Mouse (Mus musculus): Measurements from ENCODE around the gene Kcna7. TPM values are rescaled to one million over a fixed set of nuclear protein-coding genes. Genes with fewer than 3 reads are reported as not detected.
A peak's percentile ranks its signal among the peaks of the same experiment; 100 is the strongest.
"Not testable (repeated sequence)": the region's sequence is repeated elsewhere in the genome, so short reads cannot be mapped to it uniquely, and the experiment has no call there.

Kcna7 gene
- 0.06 TPM in 1 of 2 replicates, not detected in the other for polyA plus RNA-seq (2012; rRNA removed)

- peak in 1 of 2 experiments; percentile 84 for DNase-seq (ENCODE audit: extremely low spot score in 1 of 2, low spot score in 1 of 2)
These were observed at the start of gene Kcna7 for GRCm38 (mm10) chr7:45405091-45406075. TSS of gene Kcna7 (plus strand) at chr7:45405653.

- no peak for DNase-seq (ENCODE audit: extremely low spot score in 1 of 2, low spot score in 1 of 2)
These were observed 49.4 kb upstream of the Kcna7 start for GRCm38 (mm10) chr7:45356087-45356486.

- not testable (repeated sequence) for DNase-seq (ENCODE audit: extremely low spot score in 1 of 2, low spot score in 1 of 2)
These were observed 46.4 kb upstream of the Kcna7 start for GRCm38 (mm10) chr7:45359081-45359480.

DNA sequence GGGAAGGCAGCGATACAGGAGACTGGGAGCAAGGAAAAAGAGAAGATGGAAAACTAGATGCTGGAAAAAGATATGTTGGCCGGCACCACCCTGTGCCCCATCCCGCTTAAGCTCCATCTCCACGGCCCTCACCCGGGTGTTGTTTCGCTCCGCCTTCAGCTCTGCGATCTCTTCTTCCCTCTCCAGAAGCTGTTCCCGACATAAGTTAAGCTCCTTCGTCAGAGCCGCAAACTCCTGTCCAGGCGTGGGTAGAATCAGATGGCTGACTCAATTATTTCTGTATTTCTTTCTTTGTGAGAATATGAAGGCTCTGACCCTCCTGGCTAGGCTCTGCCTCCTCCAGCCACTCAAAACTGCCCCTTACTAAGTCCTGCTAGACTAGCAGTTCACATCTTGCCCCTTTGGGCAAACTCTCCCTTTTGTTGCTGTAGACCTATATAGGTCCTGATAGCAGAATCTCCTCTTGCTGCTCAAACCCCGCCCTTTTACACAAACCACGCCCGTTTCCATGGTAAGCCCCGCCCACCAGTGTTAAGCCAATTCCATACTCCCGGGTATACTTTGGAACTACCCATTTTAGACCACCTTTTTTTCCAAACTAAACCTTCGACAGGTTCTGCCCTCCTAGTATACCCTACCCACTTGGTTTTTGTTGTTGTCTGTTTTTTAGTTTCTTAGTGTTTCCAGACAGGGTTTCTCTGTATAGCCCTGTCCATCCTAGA, 44.9 kb upstream of the Kcna7 start:
- peak in 1 of 2 experiments; percentile 55 for DNase-seq (ENCODE audit: extremely low spot score in 1 of 2, low spot score in 1 of 2)

- peak in 1 of 2 experiments; percentile 85 for DNase-seq (ENCODE audit: extremely low spot score in 1 of 2, low spot score in 1 of 2)
These were observed 44.1 kb upstream of the Kcna7 start for GRCm38 (mm10) chr7:45361243-45361804.

DNA sequence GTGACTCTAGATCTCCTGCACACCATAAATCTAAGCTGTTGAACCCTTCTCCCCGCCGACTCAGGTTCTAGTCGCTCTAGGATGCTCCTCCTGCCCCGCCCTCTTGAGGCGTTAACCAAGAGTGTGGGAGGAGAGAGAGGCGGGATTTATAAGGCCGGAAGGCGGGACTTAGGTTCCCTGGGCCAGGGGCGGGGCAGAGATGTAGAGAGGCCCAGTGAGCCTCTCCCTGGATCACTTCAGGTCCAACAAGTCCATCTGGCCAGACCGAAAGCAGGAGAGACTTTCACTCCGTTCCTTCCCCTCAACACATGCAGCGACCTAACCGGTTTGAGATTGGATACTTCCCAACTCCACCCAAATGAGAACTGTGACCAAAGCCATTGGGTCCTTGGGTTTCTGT, 42.7 kb upstream of the Kcna7 start:
- DNase-seq (ENCODE audit: extremely low spot score in 1 of 2, low spot score in 1 of 2): peak in 1 of 2 experiments; percentile 51

GRCm38 (mm10) chr7:45363983-45364382, 41.5 kb upstream of the Kcna7 start:
- DNase-seq (ENCODE audit: extremely low spot score in 1 of 2, low spot score in 1 of 2): no peak

DNA sequence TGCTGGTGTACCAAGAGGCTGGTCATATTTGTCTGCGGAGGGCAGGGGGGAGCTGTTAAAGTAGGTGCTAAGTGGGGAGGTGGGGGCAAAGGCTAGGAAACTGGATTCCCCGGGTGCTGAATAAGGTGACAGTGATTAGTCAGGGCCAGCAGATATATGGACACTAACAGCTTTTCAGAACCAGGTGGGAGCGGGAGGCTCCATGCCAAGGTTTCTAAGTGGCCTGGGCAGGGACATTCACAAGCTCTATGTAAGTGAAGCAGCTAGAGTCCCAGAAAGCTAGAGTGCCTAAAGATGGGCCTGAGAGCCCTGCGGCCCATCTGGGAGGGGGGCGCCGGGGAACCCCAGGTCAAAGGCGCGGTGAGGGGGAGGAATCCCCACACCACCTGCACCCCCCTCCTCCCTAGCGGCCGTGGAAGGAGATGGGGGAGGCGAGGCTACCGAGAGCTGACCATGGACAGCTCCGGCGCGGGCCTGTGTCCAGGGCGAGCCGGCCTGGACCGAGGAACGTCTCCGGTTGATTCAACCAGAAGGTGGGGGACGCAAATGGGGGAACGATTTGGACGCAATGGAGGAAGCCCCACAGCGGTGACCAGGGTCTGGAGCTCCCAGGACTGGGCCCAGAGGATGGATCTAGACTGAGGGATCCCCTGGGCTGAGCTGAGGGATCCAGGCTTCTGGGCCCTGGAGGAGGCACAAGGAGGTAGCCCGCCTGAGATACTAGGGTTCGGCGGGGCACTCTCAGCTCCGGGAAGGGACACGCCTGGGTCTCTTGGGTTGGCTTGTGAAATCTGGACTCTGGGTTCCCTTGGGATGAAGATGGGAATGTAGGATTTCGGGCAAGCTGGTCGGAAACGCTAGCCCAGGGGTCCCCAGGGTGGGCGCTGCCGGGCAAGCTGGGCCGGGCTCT, 39.5 kb upstream of the Kcna7 start:
- no peak for DNase-seq (ENCODE audit: extremely low spot score in 1 of 2, low spot score in 1 of 2)

DNA sequence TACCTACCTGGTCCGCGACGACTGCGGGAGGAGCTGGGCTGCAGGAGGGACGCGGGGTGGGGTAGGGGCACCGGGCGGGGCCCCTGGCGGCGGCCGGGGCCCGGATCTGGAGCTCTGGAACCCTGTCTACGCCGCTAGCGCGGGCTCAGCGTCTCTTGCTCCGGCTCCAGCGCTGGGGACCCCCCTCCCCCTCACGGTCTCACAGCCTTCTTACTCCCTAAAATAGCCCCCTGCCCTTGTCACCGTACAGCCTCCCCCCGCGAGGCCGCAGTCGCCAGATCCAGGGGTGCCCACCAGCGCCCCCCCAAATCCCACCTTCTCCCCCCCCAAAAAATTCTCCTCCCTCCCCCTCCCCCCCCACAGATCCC, 38.8 kb upstream of the Kcna7 start, which contains the start of gene Ppfia3:
Gene Ppfia3 (minus strand): TSS at position 368 of the 368 bp plus-strand sequence.
- DNase-seq (ENCODE audit: extremely low spot score in 1 of 2, low spot score in 1 of 2): no peak

DNA sequence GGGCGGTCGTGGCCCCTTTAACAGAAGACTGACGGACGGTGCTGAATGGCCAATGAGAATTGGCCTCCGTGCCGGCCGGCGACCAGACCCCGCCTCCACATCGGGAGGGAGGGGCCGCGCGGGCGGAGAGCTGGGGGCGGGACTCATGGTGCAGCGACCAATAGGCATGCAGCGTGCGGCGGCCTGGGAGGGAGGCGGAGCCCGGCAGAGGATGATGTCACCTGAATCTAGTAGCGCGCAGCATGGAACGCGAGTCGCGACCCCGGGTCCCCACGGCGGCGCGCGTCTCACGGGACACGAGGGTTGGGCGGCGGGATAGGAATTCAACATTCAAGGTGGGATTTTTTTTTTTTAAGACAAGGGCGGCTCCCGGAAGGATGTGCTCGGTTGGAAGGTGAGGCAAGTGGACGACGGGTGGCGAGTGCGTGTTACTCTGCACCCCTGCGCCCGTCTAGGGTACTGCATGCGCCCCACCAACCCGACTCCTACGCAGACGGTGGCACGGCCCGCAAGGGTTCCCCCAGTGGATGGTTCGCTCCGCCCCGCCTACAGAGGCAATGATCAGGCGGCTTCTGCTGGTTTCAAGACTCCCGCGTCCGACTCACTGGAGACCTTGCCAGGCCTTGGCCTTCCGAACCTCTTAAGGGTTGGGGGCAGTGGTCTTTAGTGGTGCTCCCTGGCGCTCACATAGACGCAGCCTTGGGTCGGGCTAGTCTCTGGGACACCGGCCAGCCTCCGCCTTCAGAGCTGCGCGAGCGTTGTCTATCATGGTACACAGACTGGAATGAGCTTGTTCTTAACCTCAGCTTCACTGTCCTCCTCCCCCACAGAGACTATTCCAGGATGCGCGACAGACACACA, 38.2 kb upstream of the Kcna7 start:
- DNase-seq (ENCODE audit: extremely low spot score in 1 of 2, low spot score in 1 of 2): peak; percentile 97 to 99

DNA sequence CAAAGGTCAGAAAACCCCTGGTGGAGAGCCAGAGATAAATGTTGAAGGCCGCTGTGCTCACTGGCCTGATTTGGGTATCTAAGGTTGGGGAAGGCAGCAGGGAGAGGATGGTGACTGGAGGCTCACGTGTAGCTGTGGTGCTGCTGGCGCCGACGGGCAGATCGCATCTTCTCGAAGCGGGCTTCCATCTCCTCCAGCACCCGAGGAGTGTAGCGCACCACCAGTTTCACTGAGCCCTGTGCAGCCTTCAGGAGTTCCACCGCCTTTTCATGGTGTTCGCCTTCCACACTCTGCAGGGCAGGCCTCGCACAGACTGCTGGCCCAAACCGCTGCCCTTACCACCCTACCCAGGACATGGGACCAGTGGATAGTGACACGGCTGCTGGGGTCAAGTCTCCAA, 37.3 kb upstream of the Kcna7 start:
- DNase-seq (ENCODE audit: extremely low spot score in 1 of 2, low spot score in 1 of 2): no peak

DNA sequence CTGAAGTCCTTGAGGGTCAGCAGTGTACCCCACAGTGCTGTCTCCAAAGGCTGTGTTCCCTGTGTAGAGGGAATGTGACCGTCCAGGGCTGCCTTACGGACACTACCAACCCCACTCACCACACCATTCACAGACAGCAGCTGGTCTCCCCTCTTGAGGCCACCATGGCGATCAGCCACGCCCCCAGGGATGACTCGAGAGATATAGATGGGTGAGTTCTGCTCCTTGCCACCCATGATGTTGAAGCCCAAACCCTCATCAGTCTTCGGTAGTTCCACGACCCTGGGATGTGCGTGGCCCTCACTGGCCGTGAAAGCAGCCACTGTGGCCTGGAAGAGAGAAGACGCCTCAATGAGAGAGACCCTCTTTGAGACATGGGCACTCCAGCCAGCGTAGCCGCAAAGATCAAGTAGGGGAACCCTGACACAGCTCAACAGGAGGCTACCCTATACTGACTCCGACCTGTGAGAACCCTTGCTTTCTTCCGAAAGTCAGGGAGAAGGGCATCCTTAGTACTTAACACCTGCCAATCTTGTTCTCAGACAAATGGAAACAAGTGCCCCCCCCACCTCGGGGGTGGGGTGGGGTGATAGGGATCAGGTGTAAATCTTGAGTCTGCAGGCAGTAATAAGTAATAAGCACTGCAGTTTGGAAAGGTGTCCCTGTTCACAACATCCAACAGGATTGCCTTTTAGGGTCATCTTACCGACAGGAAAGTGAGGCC, 36.3 kb upstream of the Kcna7 start:
- DNase-seq (ENCODE audit: extremely low spot score in 1 of 2, low spot score in 1 of 2): no peak

DNA sequence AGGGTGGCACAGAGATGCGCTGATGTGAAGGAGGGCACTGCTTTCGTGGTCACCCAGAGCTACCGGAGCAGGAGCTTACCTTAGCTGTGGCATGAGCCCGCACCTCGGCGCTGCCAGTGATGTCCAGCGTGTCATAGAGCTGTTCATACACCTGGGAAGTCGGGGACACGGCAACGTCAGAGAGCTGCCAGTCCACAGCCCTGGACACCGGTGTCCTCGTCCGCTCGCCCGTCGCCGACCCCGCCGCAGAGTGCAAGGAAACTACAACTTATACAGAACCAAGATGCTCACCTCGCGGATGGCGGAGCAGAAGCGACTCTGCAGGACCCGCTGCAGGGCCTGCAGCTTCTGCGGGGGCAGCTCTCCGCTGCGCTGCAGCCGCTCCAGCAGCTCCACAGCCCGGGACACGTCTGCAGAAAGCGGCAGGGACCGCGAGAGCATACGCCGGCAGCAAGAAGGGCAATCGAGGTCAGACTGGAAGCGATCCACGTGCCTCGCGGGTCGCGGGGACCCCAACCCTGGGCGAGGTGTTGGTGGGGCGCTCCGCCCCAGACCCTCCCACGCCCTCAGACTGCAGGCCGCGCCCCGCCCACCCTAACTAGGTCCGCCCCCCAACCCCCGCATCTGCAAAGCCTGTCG, 35.5 kb upstream of the Kcna7 start:
- peak in 1 of 2 experiments; percentile 42 for DNase-seq (ENCODE audit: extremely low spot score in 1 of 2, low spot score in 1 of 2)

GRCm38 (mm10) chr7:45370475-45371311, 34.8 kb upstream of the Kcna7 start, which contains the start of gene Lin7b:
TSS of gene Lin7b (minus strand) at chr7:45370583.
- DNase-seq (ENCODE audit: extremely low spot score in 1 of 2, low spot score in 1 of 2): peak; percentile 92 to 96

GRCm38 (mm10) chr7:45372371-45372770, 33.1 kb upstream of the Kcna7 start:
- DNase-seq (ENCODE audit: extremely low spot score in 1 of 2, low spot score in 1 of 2): no peak

DNA sequence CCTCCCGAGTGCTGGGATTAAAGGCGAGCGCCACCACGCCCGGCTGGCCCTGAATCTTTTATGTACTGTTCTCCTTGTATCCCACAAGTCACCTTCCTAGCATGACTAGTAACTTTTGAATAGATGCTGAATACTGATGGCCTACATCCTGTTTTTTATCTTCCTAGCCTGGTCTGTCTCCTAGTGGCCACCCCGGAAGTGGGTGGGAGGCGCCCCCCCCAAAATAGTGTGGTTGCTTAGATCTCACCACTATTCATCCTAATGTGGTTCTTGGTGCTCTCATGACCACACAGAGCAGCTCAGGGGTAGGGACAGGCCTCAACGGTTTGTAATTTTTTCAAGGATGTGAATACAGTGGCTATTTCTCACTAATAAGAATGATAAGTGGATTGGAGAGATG, 30.8 kb upstream of the Kcna7 start:
- DNase-seq (ENCODE audit: extremely low spot score in 1 of 2, low spot score in 1 of 2): no peak

GRCm38 (mm10) chr7:45376057-45376456, 29.4 kb upstream of the Kcna7 start:
- DNase-seq (ENCODE audit: extremely low spot score in 1 of 2, low spot score in 1 of 2): no peak

Data from frontal cortex, adult 2 months (tissue).